Mouse (Mus musculus) liver, postnatal 0 days (tissue): ENCODE results near the gene Slc4a1. TPM values are rescaled to one million over a fixed set of nuclear protein-coding genes. Genes with fewer than 3 reads are reported as not detected.

Experiments
- ATAC-seq: fragments of 200-750 bp; cut with Nextera tagmentation; 2 replicates; pipeline ENCODE4 v1.8.0; 2017; ENCODE audit warnings: mild to moderate bottlenecking, moderate library complexity
- DNase-seq: peaks from one replicate; pipeline ENCODE4 v3.0.0-alpha.2; 2016
- H3K27ac ChIP-seq: fragments of 300-500 bp; sonication (generic); 2 replicates; pipeline ENCODE4 v1.5.1; 2014; ENCODE audit warnings: antibody characterized with exemption, moderate library complexity, mild to moderate bottlenecking, low read depth
- H3K27me3 ChIP-seq: fragments of 300-500 bp; sonication (generic); 2 replicates; pipeline ENCODE4 v1.6.1; 2014; ENCODE audit warnings: low read length, control low read depth, mixed read lengths; ENCODE audit not compliant: insufficient read depth
- H3K36me3 ChIP-seq: fragments of 300-500 bp; sonication (generic); replicated peaks from 2 replicates; pipeline ENCODE4 v1.6.1; 2014; ENCODE audit warnings: mild to moderate bottlenecking, control low read depth, low read length, moderate library complexity, mixed read lengths; ENCODE audit not compliant: insufficient read depth
- H3K4me1 ChIP-seq: fragments of 300-500 bp; sonication (generic); 2 replicates; pipeline ENCODE4 v1.6.1; 2014; ENCODE audit warnings: antibody characterized with exemption, mild to moderate bottlenecking, control low read depth; ENCODE audit not compliant: insufficient read depth
- H3K4me2 ChIP-seq: fragments of 300-500 bp; sonication (generic); 2 replicates; pipeline ENCODE4 v1.6.1; 2014; ENCODE audit warnings: low read depth, mild to moderate bottlenecking, low read length, moderate library complexity, mixed read lengths
- H3K4me3 ChIP-seq: fragments of 300-500 bp; sonication (generic); 2 replicates; pipeline ENCODE4 v1.5.1; 2014; ENCODE audit warnings: low read depth, low read length
- H3K9ac ChIP-seq: fragments of 300-500 bp; sonication (generic); replicated peaks from 2 replicates; pipeline ENCODE4 v1.6.1; 2014; ENCODE audit warnings: mild to moderate bottlenecking, moderate library complexity
- H3K9me3 ChIP-seq: fragments of 300-500 bp; sonication (generic); 2 replicates; pipeline ENCODE4 v1.6.1; 2016; ENCODE audit warnings: mild to moderate bottlenecking, control low read depth, low read length, mixed read lengths
- CTCF ChIP-seq: sonication (generic); IDR thresholded peaks from 2 replicates; pipeline ENCODE4 v1.5.1; 2016; ENCODE audit warnings: antibody characterized with exemption, low read depth
- EP300 ChIP-seq: IDR thresholded peaks from 2 replicates; pipeline ENCODE4 v1.6.1; 2016; ENCODE audit warnings: antibody characterized with exemption, low read depth, mild to moderate bottlenecking
- WGBS: fragments of 180-500 bp; shearing (Covaris S2); extraction: QIAGEN DNeasy Blood & Tissue Kit; methylation state at CpG from one replicate; pipeline ENCODE4 v1.1.7; 2014; ENCODE audit not compliant: insufficient replicate concordance; 5-methylcytosine and 5-hydroxymethylcytosine counted together
- polyA plus RNA-seq: library from polyadenylated mRNA; unstranded; fragments of >200 nt; fragmentation: Nextera tagmentation; extraction: Ambion mirVana; gene quantifications from 2 replicates; pipeline ENCODE4 v1.2.1, GENCODE M21; 2015

Gene Slc4a1
- polyA plus RNA-seq, 1 experiment from 2014 or later, result 329 TPM

DNA sequence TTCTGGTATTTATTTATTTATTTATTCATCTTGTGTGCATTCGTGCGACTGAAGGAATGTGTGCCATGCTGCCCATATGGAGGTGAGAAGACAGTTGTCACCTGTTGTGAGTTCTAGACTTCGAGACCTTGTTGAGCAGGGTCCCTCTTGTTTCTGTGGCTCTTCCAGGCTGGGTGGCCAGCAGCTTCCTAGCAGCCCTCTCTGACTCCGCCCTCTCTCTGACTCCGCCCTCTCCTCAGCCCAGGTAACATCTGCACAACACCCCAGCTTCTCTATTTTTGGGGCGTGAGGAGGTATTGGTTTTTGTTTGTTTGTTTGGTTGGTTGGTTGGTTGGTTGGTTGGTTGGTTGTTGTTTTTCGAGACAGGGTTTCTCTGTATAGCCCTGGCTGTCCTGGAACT is 38.2 kb downstream of the Slc4a1 start:
- Histone ChIP-seq H3K9ac (no peak overlapping the region), H3K4me2 (no peak overlapping the region), H3K36me3 (no peaks in the 10 kb centered on the region), H3K9me3 (no peaks in the 10 kb centered on the region), H3K27ac (no peak overlapping the region), H3K4me3 (no peak overlapping the region), H3K4me1 (no peaks in the 10 kb centered on the region), H3K27me3 (no peaks in the 10 kb centered on the region; the same call in 1 of the 2 replicates)
- DNase-seq (no peak), ATAC-seq (no peak)
- 80% methylated on average over 7 of the region's 7 CpGs for WGBS
- TF ChIP-seq CTCF, result no peak
- TF ChIP-seq EP300, result no peak

DNA sequence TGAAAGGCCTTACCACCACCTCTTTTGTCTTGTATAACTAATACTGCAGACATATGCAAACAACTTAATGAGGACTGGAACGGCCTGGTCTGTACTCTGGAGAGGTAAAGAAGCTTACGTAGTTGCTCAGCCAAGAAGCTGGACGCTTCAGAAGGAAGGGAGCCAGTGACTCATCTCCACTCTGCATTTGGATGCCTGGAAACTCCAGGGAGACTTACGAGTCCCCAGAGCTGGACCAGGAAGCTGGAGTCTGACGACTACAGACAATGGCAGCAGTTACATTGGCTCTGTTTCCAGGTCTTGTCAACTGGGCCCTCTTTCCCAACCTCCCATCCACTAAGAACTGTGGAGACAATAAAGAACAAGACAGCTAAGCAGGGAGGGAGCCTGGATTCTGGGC is 38.8 kb downstream of the Slc4a1 start:
- Histone ChIP-seq H3K4me2 (no peak overlapping the region), H3K4me1 (no peaks in the 10 kb centered on the region), H3K4me3 (no peak overlapping the region), H3K9ac (no peak overlapping the region), H3K27ac (no peak overlapping the region), H3K36me3 (no peaks in the 10 kb centered on the region), H3K27me3 (no peaks in the 10 kb centered on the region; the same call in 1 of the 2 replicates), H3K9me3 (no peaks in the 10 kb centered on the region)
- 62% methylated on average over 5 of the region's 5 CpGs for WGBS
- TF ChIP-seq CTCF, result no peak
- TF ChIP-seq EP300, result no peak
- DNase-seq, result no peak
- ATAC-seq, result no peak

DNA sequence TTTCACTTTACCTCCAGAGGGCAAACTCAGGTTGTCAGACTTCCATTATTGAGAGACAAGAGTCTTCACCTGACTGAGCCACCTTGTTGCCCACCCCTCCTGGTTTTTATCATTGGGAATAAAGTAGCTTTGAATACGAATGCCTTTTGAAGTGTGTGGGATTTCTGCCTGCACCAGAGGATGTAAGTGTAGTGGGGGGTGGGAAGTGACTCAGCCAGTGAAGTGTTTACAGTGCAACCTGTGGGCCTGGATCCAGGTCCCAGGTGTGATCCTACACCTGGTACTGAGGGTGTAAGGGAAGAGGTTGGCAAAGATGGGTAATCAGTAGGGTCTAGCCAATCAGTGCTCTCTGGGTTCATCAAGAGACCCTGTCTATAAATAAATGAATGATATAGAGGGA is 42.5 kb downstream of the Slc4a1 start:
- peaks cover 8% of the 10 kb centered on the region for H3K4me1 ChIP-seq
- DNase-seq (no peak), ATAC-seq (no peak)
- H3K27me3 ChIP-seq, result no peaks in the 10 kb centered on the region; the same call in 1 of the 2 replicates
- no peak overlapping the region for H3K9ac ChIP-seq
- no peaks in the 10 kb centered on the region for H3K36me3 ChIP-seq
- no peak overlapping the region for H3K27ac ChIP-seq
- no peak overlapping the region for H3K4me3 ChIP-seq
- no peaks in the 10 kb centered on the region for H3K9me3 ChIP-seq
- 70% methylated on average over 1 of the region's 1 CpGs for WGBS
- TF ChIP-seq EP300 (no peak), CTCF (no peak)
- H3K4me2 ChIP-seq, result no peak overlapping the region

DNA sequence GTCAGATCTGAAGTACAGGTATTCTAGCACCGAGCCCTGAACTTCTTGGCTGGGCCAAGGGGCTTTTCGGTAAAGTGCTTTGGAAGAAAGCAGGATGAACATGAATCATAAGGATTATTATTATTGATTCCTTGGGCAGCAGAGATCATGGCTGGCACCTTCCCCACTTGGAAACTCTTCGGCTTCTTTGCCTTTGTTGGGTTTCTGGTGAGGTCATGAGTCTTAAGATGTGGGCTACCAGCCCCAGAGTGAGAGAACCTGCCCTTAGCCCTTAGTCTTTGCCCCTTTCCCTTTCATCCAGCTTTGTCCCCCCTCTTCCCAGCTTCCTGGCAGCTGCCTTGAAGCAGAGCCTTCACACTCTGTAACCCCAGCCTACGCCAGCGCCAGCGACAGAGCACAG is 44.1 kb downstream of the Slc4a1 start:
- H3K4me1 ChIP-seq, result peaks cover 8% of the 10 kb centered on the region
- WGBS, result 79% methylated on average over 6 of the region's 6 CpGs
- TF ChIP-seq CTCF, result no peak
- TF ChIP-seq EP300, result no peak
- DNase-seq (no peak), ATAC-seq (no peak)
- no peak overlapping the region for H3K4me3 ChIP-seq
- H3K36me3 ChIP-seq, result no peaks in the 10 kb centered on the region
- H3K4me2 ChIP-seq, result no peak overlapping the region
- H3K27me3 ChIP-seq, result no peaks in the 10 kb centered on the region; the same call in 1 of the 2 replicates
- H3K27ac ChIP-seq, result no peak overlapping the region
- H3K9ac ChIP-seq, result no peak overlapping the region
- H3K9me3 ChIP-seq, result no peaks in the 10 kb centered on the region

DNA sequence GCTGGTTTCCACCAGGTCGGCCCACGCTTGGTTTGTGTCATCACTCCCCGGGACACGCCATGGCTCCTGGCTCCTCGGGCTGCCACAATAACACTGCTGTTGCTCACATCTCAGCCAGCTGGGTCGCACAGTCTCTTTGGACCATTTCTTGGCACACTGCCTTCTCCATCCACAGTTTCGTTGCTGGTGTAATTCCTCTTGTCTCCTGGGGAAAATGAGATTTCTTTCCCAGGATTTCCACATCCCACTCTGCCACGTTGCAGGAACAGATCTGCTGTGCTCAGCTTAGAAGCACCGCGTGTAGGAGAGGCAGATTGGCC is 45.4 kb downstream of the Slc4a1 start:
- peak overlapping the region; percentile 99 for H3K27ac ChIP-seq
- 32% methylated on average over 10 of the region's 10 CpGs for WGBS
- DNase-seq, result peak; percentile 45

DNA sequence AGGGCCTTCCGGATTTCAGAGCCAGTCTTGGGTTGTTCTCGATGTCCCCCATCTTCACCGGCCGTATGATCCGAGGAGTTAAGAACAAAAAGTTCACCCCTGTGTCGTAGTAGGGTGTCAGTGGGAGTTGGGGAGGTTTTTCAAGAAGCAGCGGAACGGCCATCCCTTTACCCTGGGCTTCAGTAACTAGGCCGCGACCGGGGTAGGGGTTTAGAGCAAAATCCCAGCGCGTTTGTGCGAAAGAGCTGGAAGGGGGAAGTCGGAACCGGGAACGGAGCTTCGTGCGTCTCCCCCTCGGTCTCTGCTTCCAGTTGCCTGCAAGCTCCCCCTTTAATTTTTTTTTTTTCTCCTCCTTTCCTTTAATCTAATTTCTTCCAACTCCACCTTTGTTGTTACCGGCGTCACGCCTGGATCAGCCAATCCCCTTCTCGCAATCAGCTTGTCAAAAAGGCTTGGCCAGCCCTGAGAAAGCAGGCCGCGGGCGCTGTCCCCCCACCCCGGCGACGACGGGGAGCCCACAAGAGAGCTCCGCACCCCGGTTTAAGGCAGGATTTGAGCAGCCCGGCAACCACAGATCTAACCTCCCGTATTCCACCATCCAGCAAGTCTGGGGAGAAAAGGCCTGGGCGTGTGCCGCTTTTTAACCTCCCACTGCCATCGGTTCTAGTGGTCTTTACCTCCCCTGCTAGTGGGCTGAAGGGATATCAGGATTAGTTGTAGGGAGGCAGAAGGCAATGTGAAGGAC is 45.9 kb downstream of the Slc4a1 start:
- Histone ChIP-seq H3K36me3 (peaks cover 7% of the 10 kb centered on the region), H3K9ac (peak overlapping the region; percentile 100), H3K9me3 (no peaks in the 10 kb centered on the region), H3K27ac (peak overlapping the region; percentile 99), H3K4me3 (peak overlapping the region; percentile 88), H3K4me2 (peak overlapping the region; percentile 95), H3K4me1 (peaks cover 22% of the 10 kb centered on the region), H3K27me3 (no peaks in the 10 kb centered on the region)
- ATAC-seq, result no peak
- no peak for TF ChIP-seq CTCF
- under 1% methylated on average over 38 of the region's 38 CpGs for WGBS
- peak; percentile 80 for DNase-seq

More for the DNA sequence above, 45.4 kb downstream of the Slc4a1 start:
- Histone ChIP-seq H3K9me3 (no peaks in the 10 kb centered on the region), H3K4me1 (peaks cover 16% of the 10 kb centered on the region), H3K4me2 (peak overlapping the region; percentile 95), H3K36me3 (0 out of 2 replicates have a peak, but pooled peaks cover 2% of the 10 kb centered on the region), H3K27me3 (no peaks in the 10 kb centered on the region), H3K9ac (peak overlapping the region; percentile 100), H3K4me3 (peak overlapping the region; percentile 88)
- TF ChIP-seq EP300 (no peak), CTCF (no peak)
- ATAC-seq, result no peak
